Mouse (Mus musculus): ENCODE results near the gene Ost4. TPM values are rescaled to one million over a fixed set of nuclear protein-coding genes. Genes with fewer than 3 reads are reported as not detected.

Ost4 gene
- polyA plus RNA-seq, 1 experiment from 2014 or later: 472 TPM

DNA sequence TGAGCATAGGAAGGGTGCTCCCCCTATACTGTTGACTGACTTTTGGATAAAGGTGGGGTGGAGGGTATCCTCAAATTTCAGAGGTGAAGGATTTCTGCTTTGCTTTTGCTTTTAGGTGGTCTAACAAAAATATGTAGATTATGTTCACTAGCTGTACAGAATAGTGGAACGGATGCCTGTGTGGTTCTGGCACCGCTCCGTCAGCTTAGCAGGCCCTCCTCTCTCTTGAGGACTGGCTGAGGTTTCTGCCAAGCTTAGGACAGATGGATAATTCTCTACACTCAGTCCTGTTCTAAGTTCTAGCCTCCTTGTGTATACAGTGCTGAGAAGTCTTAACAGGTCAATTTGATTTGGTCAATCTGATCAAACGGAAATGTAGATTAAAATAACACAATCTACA, 42.9 kb upstream of the Ost4 start:
- H3K27ac ChIP-seq (ENCODE audit: low read depth): peak overlapping the region; percentile 50; the same call in 1 of the 2 replicates

DNA sequence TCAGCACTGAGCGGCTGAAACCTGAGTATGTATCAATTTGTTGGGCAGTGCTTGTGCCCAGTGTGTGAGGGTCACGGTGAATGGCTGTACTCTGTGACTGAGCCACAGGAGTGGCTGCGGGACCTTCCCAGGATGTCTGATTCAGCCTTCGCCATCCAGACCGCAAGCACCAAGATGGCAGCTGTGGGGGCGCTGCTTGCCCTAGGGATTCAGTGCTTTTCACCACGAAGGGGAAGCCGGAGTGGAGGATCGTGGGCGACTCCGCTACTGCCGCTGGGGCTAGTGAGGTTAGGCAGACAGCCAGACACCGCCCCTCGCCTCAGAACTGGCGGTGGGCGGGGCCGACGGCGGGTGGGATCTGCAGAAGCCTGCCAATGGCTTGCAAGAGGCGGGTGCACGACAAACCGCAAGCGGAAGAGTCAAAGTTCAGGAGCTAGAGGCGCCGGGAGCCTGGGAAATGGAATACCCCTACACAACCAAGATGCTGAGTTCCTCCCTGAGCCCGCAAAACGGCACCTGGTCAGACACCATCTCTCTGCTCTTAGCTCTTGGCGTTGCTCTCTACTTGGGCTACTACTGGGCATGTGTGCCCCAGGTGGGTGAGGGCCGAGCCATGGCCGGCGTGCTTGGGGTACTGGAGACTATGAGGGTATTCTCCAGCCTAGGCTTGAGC, 42.2 kb upstream of the Ost4 start:
- H3K4me1 ChIP-seq (ENCODE audit: insufficient read depth): peaks cover 3% of the 10 kb centered on the region; the same call in 1 of the 2 replicates
- peak overlapping the region; percentile 50; the same call in 1 of the 2 replicates for H3K27ac ChIP-seq (ENCODE audit: low read depth)
- H3K9ac ChIP-seq: peak overlapping the region; percentile 62
- peak; percentile 93 for ATAC-seq (ENCODE audit: insufficient read depth)
- no peaks in the 10 kb centered on the region for H3K9me3 ChIP-seq (ENCODE audit: low read depth, low read length)
- H3K27me3 ChIP-seq (ENCODE audit: insufficient read depth, low read length): peaks cover 8% of the 10 kb centered on the region
- peaks cover 27% of the 10 kb centered on the region for H3K36me3 ChIP-seq (ENCODE audit: insufficient read depth)
- TF ChIP-seq CTCF (IDR thresholded peaks at IDR 0.05; ENCODE audit: low read depth): peak; percentile 32; the same call in 1 of the 2 replicates
- H3K4me3 ChIP-seq (ENCODE audit: low read depth, low read length): peak overlapping the region; percentile 56
- peak overlapping the region; percentile 86 for H3K4me2 ChIP-seq
- DNase-seq: peak; percentile 97
- WGBS: under 1% methylated on average over 31 of the region's 31 CpGs

More for the DNA sequence above, 42.9 kb upstream of the Ost4 start:
- peak overlapping the region; percentile 62 for H3K9ac ChIP-seq
- H3K4me3 ChIP-seq (ENCODE audit: low read depth, low read length): peak overlapping the region; percentile 56
- peak overlapping the region; percentile 86 for H3K4me2 ChIP-seq
- no peak for TF ChIP-seq CTCF (IDR thresholded peaks at IDR 0.05; ENCODE audit: low read depth)
- H3K9me3 ChIP-seq (ENCODE audit: low read depth, low read length): no peaks in the 10 kb centered on the region
- peaks cover 34% of the 10 kb centered on the region for H3K36me3 ChIP-seq (ENCODE audit: insufficient read depth)
- DNase-seq (no peak), ATAC-seq (ENCODE audit: insufficient read depth) (no peak)
- peaks cover 1% of the 10 kb centered on the region; the same call in 1 of the 2 replicates for H3K27me3 ChIP-seq (ENCODE audit: insufficient read depth, low read length)
- H3K4me1 ChIP-seq (ENCODE audit: insufficient read depth): peaks cover under 1% of the 10 kb centered on the region; the same call in 1 of the 2 replicates
- 62% methylated on average over 4 of the region's 4 CpGs for WGBS

DNA sequence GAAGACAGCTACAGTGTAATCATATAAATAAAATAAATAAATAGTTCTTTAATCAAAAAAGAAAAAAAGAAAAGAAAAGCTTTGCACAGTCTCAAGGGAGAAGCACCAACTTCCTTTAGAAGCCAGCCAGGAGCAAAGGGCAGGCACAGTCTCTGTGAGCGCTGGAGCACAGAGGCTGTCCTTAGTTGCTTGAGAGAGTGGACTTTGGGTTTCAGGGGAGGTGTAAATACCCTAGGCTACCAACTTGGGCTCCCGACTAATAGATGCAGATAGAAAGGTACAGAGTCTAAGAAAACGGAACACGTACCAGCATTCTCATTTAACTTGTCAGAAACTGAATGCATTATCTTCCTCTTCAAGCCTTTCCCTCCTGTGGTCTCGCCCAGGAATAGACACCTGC, 41.0 kb upstream of the Ost4 start:
- ATAC-seq (ENCODE audit: insufficient read depth) (no peak), DNase-seq (no peak)
- H3K27ac ChIP-seq (ENCODE audit: low read depth): no peak overlapping the region
- TF ChIP-seq CTCF (IDR thresholded peaks at IDR 0.05; ENCODE audit: low read depth): no peak
- no peak overlapping the region for H3K4me3 ChIP-seq (ENCODE audit: low read depth, low read length)
- H3K27me3 ChIP-seq (ENCODE audit: insufficient read depth, low read length): peaks cover 9% of the 10 kb centered on the region
- peaks cover 3% of the 10 kb centered on the region; the same call in 1 of the 2 replicates for H3K4me1 ChIP-seq (ENCODE audit: insufficient read depth)
- no peak overlapping the region for H3K4me2 ChIP-seq
- no peaks in the 10 kb centered on the region for H3K9me3 ChIP-seq (ENCODE audit: low read depth, low read length)
- peaks cover 15% of the 10 kb centered on the region for H3K36me3 ChIP-seq (ENCODE audit: insufficient read depth)
- 79% methylated on average over 5 of the region's 5 CpGs for WGBS
- no peak overlapping the region for H3K9ac ChIP-seq

GRCm38 (mm10) chr5:30944956-30945781, 37.6 kb upstream of the Ost4 start, which contains the start of gene Cgref1:
TSS of gene Cgref1 (minus strand) at chr5:30945591.
- Histone ChIP-seq H3K4me2 (peak within 1 kb of the TSS; percentile 79), H3K27me3 (ENCODE audit: insufficient read depth, low read length) (peaks cover 9% of the 10 kb centered on the region), H3K4me1 (ENCODE audit: insufficient read depth) (peaks cover 3% of the 10 kb centered on the region; the same call in 1 of the 2 replicates), H3K9ac (peak within 1 kb of the TSS; percentile 48), H3K27ac (ENCODE audit: low read depth) (no peak within 1 kb of the TSS), H3K36me3 (ENCODE audit: insufficient read depth) (no peaks in the 10 kb centered on the region), H3K9me3 (ENCODE audit: low read depth, low read length) (no peaks in the 10 kb centered on the region), H3K4me3 (ENCODE audit: low read depth, low read length) (peak within 1 kb of the TSS; percentile 40)
- TF ChIP-seq CTCF (IDR thresholded peaks at IDR 0.05; ENCODE audit: low read depth): peak; percentile 49
- DNase-seq (peak; percentile 69), ATAC-seq (ENCODE audit: insufficient read depth) (0 out of 2 replicates have a peak, but pooled peaks have one; percentile 18)
- 6% methylated on average over 44 of the region's 44 CpGs for WGBS

DNA sequence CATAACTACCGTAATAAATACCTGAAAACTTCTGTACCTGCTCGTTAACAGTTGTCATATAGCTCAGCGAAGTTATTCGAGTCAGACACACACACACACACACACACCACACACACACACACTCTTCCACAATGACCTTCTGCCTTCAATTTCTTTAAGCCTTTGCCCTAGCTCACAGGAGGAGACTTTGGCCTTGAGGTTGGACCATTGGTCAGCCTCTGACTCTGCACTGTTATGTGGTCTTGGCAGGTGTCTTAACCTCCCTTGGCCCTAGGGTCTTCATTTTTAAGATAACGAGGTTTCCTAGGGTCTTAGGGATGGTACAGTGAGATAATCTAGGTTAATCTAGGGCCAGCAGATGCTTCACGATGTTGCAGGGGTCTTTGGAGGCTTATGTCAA, 36.8 kb upstream of the Ost4 start:
- TF ChIP-seq CTCF (IDR thresholded peaks at IDR 0.05; ENCODE audit: low read depth): no peak
- H3K27me3 ChIP-seq (ENCODE audit: insufficient read depth, low read length): peaks cover 9% of the 10 kb centered on the region
- no peaks in the 10 kb centered on the region for H3K9me3 ChIP-seq (ENCODE audit: low read depth, low read length)
- no peak for DNase-seq
- 82% methylated on average over 6 of the region's 6 CpGs for WGBS
- H3K4me2 ChIP-seq: no peak overlapping the region
- no peak overlapping the region for H3K4me3 ChIP-seq (ENCODE audit: low read depth, low read length)
- no peak overlapping the region for H3K9ac ChIP-seq
- H3K27ac ChIP-seq (ENCODE audit: low read depth): no peak overlapping the region
- H3K36me3 ChIP-seq (ENCODE audit: insufficient read depth): no peaks in the 10 kb centered on the region
- peaks cover 3% of the 10 kb centered on the region; the same call in 1 of the 2 replicates for H3K4me1 ChIP-seq (ENCODE audit: insufficient read depth)
- no peak for ATAC-seq (ENCODE audit: insufficient read depth)

DNA sequence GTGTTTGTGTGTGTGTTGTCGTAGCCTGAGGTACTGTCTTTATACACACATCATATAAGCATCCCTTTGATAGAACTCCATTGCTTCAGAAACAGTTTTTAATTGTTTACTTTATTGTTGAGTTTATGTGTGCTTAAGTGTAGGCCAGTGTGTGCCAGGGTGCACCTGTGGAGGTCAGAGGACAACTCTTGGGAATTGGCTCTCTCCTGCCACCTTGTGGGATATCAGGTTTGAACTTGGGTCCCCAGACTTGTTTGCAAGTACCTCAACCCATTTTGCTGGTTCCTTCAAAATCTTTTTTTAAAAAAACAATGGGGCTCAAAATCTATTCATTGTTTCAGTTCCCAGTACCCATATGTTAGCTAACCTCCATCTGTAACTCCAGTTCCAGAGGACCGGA, 35.4 kb upstream of the Ost4 start:
- WGBS: 89% methylated on average over 2 of the region's 2 CpGs
- no peaks in the 10 kb centered on the region for H3K9me3 ChIP-seq (ENCODE audit: low read depth, low read length)
- DNase-seq: no peak
- no peak overlapping the region for H3K4me2 ChIP-seq
- peaks cover 3% of the 10 kb centered on the region; the same call in 1 of the 2 replicates for H3K4me1 ChIP-seq (ENCODE audit: insufficient read depth)
- H3K27me3 ChIP-seq (ENCODE audit: insufficient read depth, low read length): peaks cover 9% of the 10 kb centered on the region
- H3K27ac ChIP-seq (ENCODE audit: low read depth): no peak overlapping the region
- TF ChIP-seq CTCF (IDR thresholded peaks at IDR 0.05; ENCODE audit: low read depth): peak; percentile 40
- H3K9ac ChIP-seq: no peak overlapping the region
- ATAC-seq (ENCODE audit: insufficient read depth): no peak
- H3K4me3 ChIP-seq (ENCODE audit: low read depth, low read length): no peak overlapping the region
- no peaks in the 10 kb centered on the region for H3K36me3 ChIP-seq (ENCODE audit: insufficient read depth)
